Mouse (Mus musculus) cortical plate, adult 2 months (tissue): ENCODE results near the gene Npas3.

Source experiments
- CTCF ChIP-seq: fragments of 200-500 bp; IDR thresholded peaks from 2 replicates; pipeline ENCODE4 v1.5.1; 2011; ENCODE audit warnings: mild to moderate bottlenecking, control low read depth, low read length; ENCODE audit not compliant: insufficient read depth; ENCODE audit errors: extremely low read depth
- POLR2A ChIP-seq: fragments of 200-500 bp; IDR thresholded peaks from 2 replicates; pipeline ENCODE4 v1.6.1; 2011; ENCODE audit warnings: mild to moderate bottlenecking, low read length, control low read depth; ENCODE audit not compliant: insufficient read depth; ENCODE audit errors: extremely low read depth

DNA sequence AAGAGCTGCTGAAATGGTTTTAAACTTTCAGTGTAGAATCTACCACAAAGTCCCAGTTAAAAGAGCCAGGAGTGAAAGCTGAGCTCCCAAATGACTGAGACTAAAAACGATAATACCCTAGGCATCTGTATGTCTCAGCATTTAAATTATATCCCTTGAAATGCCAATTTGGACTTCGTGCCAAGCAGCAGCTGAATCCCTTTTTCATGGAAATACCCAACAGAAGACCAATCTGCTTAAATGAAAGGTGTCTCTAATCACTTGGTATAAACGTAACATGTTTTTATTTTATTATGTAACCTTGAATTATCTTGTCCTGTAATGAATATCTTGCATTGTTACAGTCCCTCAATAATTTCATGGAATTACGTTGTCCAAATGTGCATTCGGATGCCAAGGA, 799.6 kb downstream of the Npas3 start:
- no peak for TF ChIP-seq POLR2A
- no peak for TF ChIP-seq CTCF
